Mouse (Mus musculus): Measurements from ENCODE around the gene Olfr311. TPM values are rescaled to one million over a fixed set of nuclear protein-coding genes. Genes with fewer than 3 reads are reported as not detected.
"Not testable (repeated sequence)": the region's sequence is repeated elsewhere in the genome, so short reads cannot be mapped to it uniquely, and the experiment has no call there.

The Olfr311 gene
- 0.11 and 0.14 TPM in 2 replicates for polyA plus RNA-seq (2015; fragmentation: Nextera tagmentation; extraction: Ambion mirVana)

GRCm38 (mm10) chr11:58838951-58839350 is at the start of gene Olfr311:
Gene Olfr311, plus strand, starts transcription at chr11:58839251.
- H3K27me3 ChIP-seq; H3K9me3 ChIP-seq (replicated peaks); ATAC-seq (replicated peaks; ENCODE audit: insufficient number of reproducible peaks, insufficient read depth, low FRiP score, low read depth): not testable (repeated sequence)

GRCm38 (mm10) chr11:58789532-58789931 is 49.5 kb upstream of the Olfr311 start:
- H3K4me3 ChIP-seq: no peak overlapping the region
- no peak overlapping the region for H3K9ac ChIP-seq
- no peak overlapping the region for H3K27ac ChIP-seq
- no peaks in the 10 kb centered on the region for H3K9me3 ChIP-seq (replicated peaks)
- no peak for ATAC-seq (replicated peaks; ENCODE audit: insufficient number of reproducible peaks, insufficient read depth, low FRiP score, low read depth)
- no peaks in the 10 kb centered on the region for H3K27me3 ChIP-seq
- H3K4me1 ChIP-seq (replicated peaks): no peaks in the 10 kb centered on the region
- no peak overlapping the region for H3K4me2 ChIP-seq
- H3K36me3 ChIP-seq: no peaks in the 10 kb centered on the region
- WGBS: 27% methylated on average over 3 of the region's 3 CpGs

More at GRCm38 (mm10) chr11:58838951-58839350, at the start of gene Olfr311:
- H3K36me3 ChIP-seq; H3K27ac ChIP-seq; H3K4me3 ChIP-seq; H3K4me1 ChIP-seq (replicated peaks); H3K9ac ChIP-seq; H3K4me2 ChIP-seq: not testable (repeated sequence)

- Histone ChIP-seq H3K27ac (no peak overlapping the region), H3K9ac (no peak overlapping the region), H3K27me3 (no peaks in the 10 kb centered on the region), H3K36me3 (no peaks in the 10 kb centered on the region), H3K4me2 (no peak overlapping the region), H3K4me3 (no peak overlapping the region), H3K4me1 (replicated peaks) (no peaks in the 10 kb centered on the region), H3K9me3 (replicated peaks) (no peaks in the 10 kb centered on the region)
- no peak for ATAC-seq (replicated peaks; ENCODE audit: insufficient number of reproducible peaks, insufficient read depth, low FRiP score, low read depth)
- WGBS: 38% methylated on average over 2 of the region's 2 CpGs
These were observed 49.0 kb upstream of the Olfr311 start for GRCm38 (mm10) chr11:58790053-58790452.

GRCm38 (mm10) chr11:58790646-58791045 is 48.4 kb upstream of the Olfr311 start:
- H3K4me1 ChIP-seq (replicated peaks): no peaks in the 10 kb centered on the region
- H3K27ac ChIP-seq: no peak overlapping the region
- ATAC-seq (replicated peaks; ENCODE audit: insufficient number of reproducible peaks, insufficient read depth, low FRiP score, low read depth): no peak
- no peaks in the 10 kb centered on the region for H3K9me3 ChIP-seq (replicated peaks)
- WGBS: 63% methylated on average over 6 of the region's 6 CpGs
- H3K4me2 ChIP-seq: no peak overlapping the region
- no peaks in the 10 kb centered on the region for H3K36me3 ChIP-seq
- no peaks in the 10 kb centered on the region for H3K27me3 ChIP-seq
- H3K4me3 ChIP-seq: no peak overlapping the region
- H3K9ac ChIP-seq: no peak overlapping the region

GRCm38 (mm10) chr11:58795856-58796255 is 43.2 kb upstream of the Olfr311 start:
- no peak for ATAC-seq (replicated peaks; ENCODE audit: insufficient number of reproducible peaks, insufficient read depth, low FRiP score, low read depth)
- Histone ChIP-seq H3K4me3 (no peak overlapping the region), H3K9ac (no peak overlapping the region), H3K4me1 (replicated peaks) (no peaks in the 10 kb centered on the region), H3K27me3 (no peaks in the 10 kb centered on the region), H3K27ac (no peak overlapping the region), H3K4me2 (no peak overlapping the region), H3K9me3 (replicated peaks) (no peaks in the 10 kb centered on the region), H3K36me3 (no peaks in the 10 kb centered on the region)
- WGBS: 78% methylated on average over 2 of the region's 2 CpGs

- Histone ChIP-seq H3K9me3 (replicated peaks) (no peaks in the 10 kb centered on the region), H3K9ac (no peak overlapping the region), H3K27me3 (no peaks in the 10 kb centered on the region), H3K4me3 (no peak overlapping the region), H3K36me3 (no peaks in the 10 kb centered on the region), H3K4me1 (replicated peaks) (peaks cover 2% of the 10 kb centered on the region; the same call in 1 of the 2 replicates), H3K4me2 (no peak overlapping the region), H3K27ac (no peak overlapping the region)
- 54% methylated on average over 7 of the region's 7 CpGs for WGBS
- ATAC-seq (replicated peaks; ENCODE audit: insufficient number of reproducible peaks, insufficient read depth, low FRiP score, low read depth): no peak
These were observed 42.2 kb upstream of the Olfr311 start for GRCm38 (mm10) chr11:58796850-58797249.

- no peaks in the 10 kb centered on the region for H3K9me3 ChIP-seq (replicated peaks)
- H3K27ac ChIP-seq: no peak overlapping the region
- H3K9ac ChIP-seq: no peak overlapping the region
- 71% methylated on average over 5 of the region's 5 CpGs for WGBS
- H3K4me3 ChIP-seq: no peak overlapping the region
- no peaks in the 10 kb centered on the region for H3K27me3 ChIP-seq
- H3K4me2 ChIP-seq: no peak overlapping the region
- ATAC-seq (replicated peaks; ENCODE audit: insufficient number of reproducible peaks, insufficient read depth, low FRiP score, low read depth): no peak
- H3K4me1 ChIP-seq (replicated peaks): peaks cover 5% of the 10 kb centered on the region; the same call in 1 of the 2 replicates
- no peaks in the 10 kb centered on the region for H3K36me3 ChIP-seq
These were observed 39.3 kb upstream of the Olfr311 start for GRCm38 (mm10) chr11:58799747-58800146.

GRCm38 (mm10) chr11:58801558-58802228 is 37.4 kb upstream of the Olfr311 start, which contains the start of gene Fam183b:
Gene Fam183b, minus strand, starts transcription at chr11:58801960.
- 31% methylated on average over 14 of the region's 14 CpGs for WGBS
- Histone ChIP-seq H3K9ac (no peak within 1 kb of the TSS), H3K27ac (no peak within 1 kb of the TSS), H3K36me3 (no peaks in the 10 kb centered on the region), H3K27me3 (no peaks in the 10 kb centered on the region), H3K4me1 (replicated peaks) (peaks cover 5% of the 10 kb centered on the region; the same call in 1 of the 2 replicates), H3K4me2 (peak within 1 kb of the TSS; percentile 15; the same call in 1 of the 2 replicates), H3K9me3 (replicated peaks) (no peaks in the 10 kb centered on the region), H3K4me3 (no peak within 1 kb of the TSS)
- peak; percentile 55; the same call in 1 of the 2 replicates for ATAC-seq (replicated peaks; ENCODE audit: insufficient number of reproducible peaks, insufficient read depth, low FRiP score, low read depth)

GRCm38 (mm10) chr11:58803871-58804270 is 35.2 kb upstream of the Olfr311 start:
- Histone ChIP-seq H3K4me2 (no peak overlapping the region), H3K9ac (no peak overlapping the region), H3K9me3 (replicated peaks) (no peaks in the 10 kb centered on the region), H3K4me1 (replicated peaks) (peaks cover 5% of the 10 kb centered on the region; the same call in 1 of the 2 replicates), H3K27me3 (no peaks in the 10 kb centered on the region), H3K27ac (no peak overlapping the region), H3K4me3 (no peak overlapping the region), H3K36me3 (no peaks in the 10 kb centered on the region)
- no peak for ATAC-seq (replicated peaks; ENCODE audit: insufficient number of reproducible peaks, insufficient read depth, low FRiP score, low read depth)
- WGBS: 69% methylated on average over 4 of the region's 4 CpGs

- Histone ChIP-seq H3K27ac (no peak overlapping the region), H3K4me1 (replicated peaks) (peaks cover 5% of the 10 kb centered on the region; the same call in 1 of the 2 replicates), H3K4me2 (no peak overlapping the region), H3K4me3 (no peak overlapping the region), H3K9me3 (replicated peaks) (no peaks in the 10 kb centered on the region), H3K27me3 (no peaks in the 10 kb centered on the region), H3K36me3 (no peaks in the 10 kb centered on the region), H3K9ac (no peak overlapping the region)
- no peak for ATAC-seq (replicated peaks; ENCODE audit: insufficient number of reproducible peaks, insufficient read depth, low FRiP score, low read depth)
- 55% methylated on average over 2 of the region's 2 CpGs for WGBS
These were observed 34.7 kb upstream of the Olfr311 start for GRCm38 (mm10) chr11:58804393-58804792.

GRCm38 (mm10) chr11:58812001-58812400 is 27.1 kb upstream of the Olfr311 start:
- Histone ChIP-seq H3K4me2 (no peak overlapping the region), H3K9ac (no peak overlapping the region), H3K36me3 (no peaks in the 10 kb centered on the region), H3K4me3 (no peak overlapping the region), H3K27ac (no peak overlapping the region), H3K27me3 (no peaks in the 10 kb centered on the region), H3K4me1 (replicated peaks) (no peaks in the 10 kb centered on the region), H3K9me3 (replicated peaks) (no peaks in the 10 kb centered on the region)
- WGBS: 16% methylated on average over 1 of the region's 1 CpGs
- no peak for ATAC-seq (replicated peaks; ENCODE audit: insufficient number of reproducible peaks, insufficient read depth, low FRiP score, low read depth)

- 50% methylated on average over 1 of the region's 1 CpGs for WGBS
- not testable (repeated sequence) for H3K4me1 ChIP-seq (replicated peaks); ATAC-seq (replicated peaks; ENCODE audit: insufficient number of reproducible peaks, insufficient read depth, low FRiP score, low read depth)
These were observed 24.4 kb upstream of the Olfr311 start, which contains the start of gene Olfr313 for GRCm38 (mm10) chr11:58814700-58815099. Gene Olfr313, plus strand, starts transcription at chr11:58815000.

More at GRCm38 (mm10) chr11:58814700-58815099, 24.4 kb upstream of the Olfr311 start, which contains the start of gene Olfr313:
- not testable (repeated sequence) for H3K27me3 ChIP-seq; H3K9me3 ChIP-seq (replicated peaks); H3K36me3 ChIP-seq; H3K9ac ChIP-seq; H3K27ac ChIP-seq; H3K4me2 ChIP-seq; H3K4me3 ChIP-seq

All from heart, embryonic 15.5 days (tissue).